ENCODE assay signal across 24 mouse cellular contexts in genomic region chr4:100251270-100251669, GRCm38 (mm10).
A peak's percentile ranks its signal among the peaks of the same experiment; 100 is the strongest.
DNase-seq lines count a peak whose midpoint lies in the region; ATAC-seq and TF ChIP-seq lines count a peak whose summit lies in the region.
"Had no signal": no experiment of that assay in that cellular context is flagged by ENCODE, and none has a peak within 500 bp of the region (broad histone marks: within the 10 kb centered on the region; RNA-seq: fewer than 3 reads in every experiment).

No protein-coding gene starts in this region.

- H3K36me3 ChIP-seq in kidney, embryonic 14.5 days (ENCODE audit: control insufficient read depth, insufficient read depth, low read length) = no peaks in the 10 kb centered on the region
- H3K36me3 ChIP-seq in kidney, adult 2 months (ENCODE audit: control insufficient read depth, insufficient read depth, low read length) = no peaks in the 10 kb centered on the region
- H3K36me3 ChIP-seq in kidney, postnatal 0 days (ENCODE audit: insufficient read depth, low read length) = no peaks in the 10 kb centered on the region
- H3K36me3 ChIP-seq: forebrain, embryonic 10.5 days; heart, embryonic 12.5 days; heart, embryonic 15.5 days had no signal

- H3K4me1 ChIP-seq in kidney, embryonic 14.5 days (ENCODE audit: control insufficient read depth, insufficient read depth, low read length) = peaks cover 23% of the 10 kb centered on the region; the same call in 1 of the 2 replicates
- H3K4me1 ChIP-seq in kidney, adult 2 months (ENCODE audit: control insufficient read depth, insufficient read depth, low read length) = 0 out of 2 replicates have a peak, but pooled peaks cover 5% of the 10 kb centered on the region
- no peaks in the 10 kb centered on the region; the same call in 1 of the 2 replicates for H3K4me1 ChIP-seq in kidney, postnatal 0 days (replicated peaks; ENCODE audit: insufficient read depth, low read length)
- H3K4me1 ChIP-seq: forebrain, embryonic 13.5 days had no signal

- ATAC-seq in kidney, embryonic 14.5 days (ENCODE audit: low FRiP score, low TSS enrichment) = peak; percentile 45; the same call in 1 of the 2 replicates
- ATAC-seq in kidney, postnatal 0 days (replicated peaks; ENCODE audit: low FRiP score, low read depth) = no peak
- ATAC-seq: activated CD4-positive, CD25-positive, alpha-beta regulatory T cell, adult 4 months; forebrain, embryonic 13.5 days; forebrain, embryonic 16.5 days; hindbrain, postnatal 0 days had no signal

- no peak overlapping the region for H3K4me2 ChIP-seq in kidney, embryonic 14.5 days (replicated peaks; ENCODE audit: low read depth, low read length)
- no peak overlapping the region for H3K4me2 ChIP-seq in kidney, postnatal 0 days (ENCODE audit: low read length)
- H3K4me2 ChIP-seq: forebrain, embryonic 13.5 days; heart, embryonic 12.5 days; heart, embryonic 15.5 days; hindbrain, embryonic 14.5 days had no signal

- peak; percentile 66 for DNase-seq in heart, adult 11 months
- DNase-seq in heart, postnatal 10 days = no peak
- DNase-seq in kidney, adult 2 months = no peak
- no peak for DNase-seq in kidney, postnatal 0 days (ENCODE audit: low spot score)
- no peak for DNase-seq in kidney, adult 11 months
- DNase-seq: adrenal gland, postnatal 10 days; adrenal gland, postnatal 36 days; cerebellum, adult 18-20 months; cerebellum, adult 9-10 months; cerebellum, postnatal 14 days; gastrocnemius, adult 2 months; gastrocnemius, postnatal 14 days; heart, adult 18-20 months; heart, postnatal 14 days; heart, postnatal 4 days had no signal

- TF ChIP-seq POLR2A in kidney, adult 2 months (IDR thresholded peaks at IDR 0.05; ENCODE audit: low read depth, low read length) = no peak

- intact Hi-C loops in heart, postnatal 10 days (cut with DNase I) = no loop called here

- no peak overlapping the region for H3K9ac ChIP-seq in kidney, embryonic 14.5 days (ENCODE audit: low read depth, low read length)
- H3K9ac ChIP-seq in kidney, postnatal 0 days (ENCODE audit: low read depth, low read length) = no peak overlapping the region
- H3K9ac ChIP-seq: forebrain, embryonic 13.5 days; heart, embryonic 12.5 days; heart, embryonic 15.5 days; hindbrain, embryonic 14.5 days had no signal

- 55% methylated on average over 2 of the region's 2 CpGs for WGBS in kidney, embryonic 14.5 days
- WGBS in kidney, adult 2 months = 65% methylated on average over 2 of the region's 2 CpGs
- WGBS in kidney, postnatal 0 days = 62% methylated on average over 2 of the region's 2 CpGs

- H3K4me3 ChIP-seq in kidney, embryonic 14.5 days (ENCODE audit: low read length) = no peak overlapping the region
- no peak overlapping the region for H3K4me3 ChIP-seq in kidney, adult 2 months (ENCODE audit: insufficient read depth, low read depth, low read length)
- H3K4me3 ChIP-seq in kidney, postnatal 0 days (replicated peaks; ENCODE audit: low read depth, low read length) = no peak overlapping the region
- H3K4me3 ChIP-seq: forebrain, embryonic 10.5 days; forebrain, embryonic 13.5 days; gastrocnemius, adult 2 months; heart, embryonic 12.5 days; heart, embryonic 15.5 days had no signal

- H3K9me3 ChIP-seq in kidney, embryonic 14.5 days (ENCODE audit: control insufficient read depth, low read length) = no peaks in the 10 kb centered on the region
- no peaks in the 10 kb centered on the region for H3K9me3 ChIP-seq in kidney, postnatal 0 days (replicated peaks; ENCODE audit: low read length)
- H3K9me3 ChIP-seq: forebrain, embryonic 10.5 days; forebrain, embryonic 13.5 days; heart, embryonic 12.5 days; heart, embryonic 15.5 days had no signal

- no peak for TF ChIP-seq CTCF in kidney, adult 2 months (conservative IDR thresholded peaks at IDR 0.05; ENCODE audit: insufficient read depth, insufficient read length, low read depth, low read length)
- TF ChIP-seq CTCF in kidney, postnatal 0 days (IDR thresholded peaks at IDR 0.05; ENCODE audit: low read depth) = no peak

- H3K27me3 ChIP-seq in kidney, embryonic 14.5 days (ENCODE audit: control insufficient read depth, insufficient read depth, low read length) = no peaks in the 10 kb centered on the region
- H3K27me3 ChIP-seq in kidney, adult 2 months (replicated peaks; ENCODE audit: control insufficient read depth, insufficient read depth, low read length) = no peaks in the 10 kb centered on the region
- no peaks in the 10 kb centered on the region for H3K27me3 ChIP-seq in kidney, postnatal 0 days (ENCODE audit: insufficient read depth, low read length)
- H3K27me3 ChIP-seq: forebrain, embryonic 13.5 days; heart, embryonic 15.5 days had no signal

- H3K27ac ChIP-seq in kidney, embryonic 14.5 days (ENCODE audit: low read depth, low read length) = peak overlapping the region; percentile 71; the same call in 1 of the 2 replicates
- no peak overlapping the region for H3K27ac ChIP-seq in kidney, adult 2 months (ENCODE audit: insufficient read depth, low read depth, low read length)
- H3K27ac ChIP-seq in kidney, postnatal 0 days = 0 out of 2 replicates have a peak overlapping the region, but pooled peaks have one; percentile 31
- H3K27ac ChIP-seq: forebrain, embryonic 10.5 days; forebrain, embryonic 13.5 days; heart, embryonic 15.5 days; hindbrain, embryonic 14.5 days; hindbrain, postnatal 0 days had no signal
